21 mouse cellular contexts compared by ENCODE assay signal in the genomic region with DNA sequence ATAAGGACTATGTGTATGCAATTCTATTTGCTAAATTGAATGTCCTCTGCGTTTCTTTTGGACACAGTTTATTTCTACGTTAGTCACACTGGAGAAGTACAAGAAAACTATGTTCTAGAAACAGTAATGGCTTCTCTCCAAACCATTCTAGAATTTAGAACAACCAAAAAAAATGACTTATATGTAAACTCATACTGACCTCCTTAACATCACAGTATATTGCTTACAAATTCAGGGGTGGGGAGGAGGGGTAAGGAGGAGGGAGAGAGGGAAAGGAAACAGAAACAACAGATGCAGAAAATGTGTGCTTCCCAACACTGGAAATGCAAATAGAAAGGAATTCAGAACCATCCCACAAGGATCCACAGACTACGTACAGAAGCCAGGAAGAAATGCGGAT. TPM values are rescaled to one million over a fixed set of nuclear protein-coding genes. Genes with fewer than 3 reads are reported as not detected.
A peak's percentile ranks its signal among the peaks of the same experiment; 100 is the strongest.
DNase-seq lines count a peak whose midpoint lies in the region; ATAC-seq and TF ChIP-seq lines count a peak whose summit lies in the region.
"Had no signal": no experiment of that assay in that cellular context is flagged by ENCODE, and none has a peak within 500 bp of the region (broad histone marks: within the 10 kb centered on the region; RNA-seq: fewer than 3 reads in every experiment).

No protein-coding gene starts in this region.

- no peaks in the 10 kb centered on the region for H3K27me3 ChIP-seq in heart, postnatal 0 days (ENCODE audit: control insufficient read depth, insufficient read depth, low read length)
- no peaks in the 10 kb centered on the region for H3K27me3 ChIP-seq in heart, embryonic 10.5 days (ENCODE audit: insufficient read depth, poor library complexity, severe bottlenecking)
- H3K27me3 ChIP-seq in lung, embryonic 16.5 days (ENCODE audit: control insufficient read depth, insufficient read depth, low read depth, low read length) = no peaks in the 10 kb centered on the region
- no peaks in the 10 kb centered on the region for H3K27me3 ChIP-seq in embryonic facial prominence, embryonic 15.5 days
- H3K27me3 ChIP-seq: embryonic facial prominence, embryonic 12.5 days; forebrain, embryonic 15.5 days; hindbrain, embryonic 13.5 days; Patski had no signal

- WGBS in heart, postnatal 0 days = 68% methylated on average over 4 of the region's 4 CpGs
- 76% methylated on average over 4 of the region's 4 CpGs for WGBS in heart, embryonic 10.5 days
- WGBS in lung, embryonic 16.5 days = 48% methylated on average over 4 of the region's 4 CpGs
- 41% methylated on average over 4 of the region's 4 CpGs for WGBS in embryonic facial prominence, embryonic 15.5 days

- intact Hi-C loops in gastrocnemius, adult 2 months (cut with DNase I) = no loop called here

- ATAC-seq in heart, postnatal 0 days (ENCODE audit: insufficient read depth, low read depth) = no peak
- ATAC-seq in lung, embryonic 16.5 days (ENCODE audit: low read depth) = peak; percentile 18; the same call in 1 of the 2 replicates
- no peak for ATAC-seq in embryonic facial prominence, embryonic 15.5 days (ENCODE audit: insufficient number of reproducible peaks, low FRiP score, low TSS enrichment, low read depth)
- ATAC-seq: activated CD4-positive, CD25-positive, alpha-beta regulatory T cell, adult 4 months; forebrain, embryonic 15.5 days; hindbrain, postnatal 0 days; Patski had no signal

- TF ChIP-seq CTCF in gastrocnemius, adult 2 months (IDR thresholded peaks at IDR 0.05) = no peak
- no peak for TF ChIP-seq CTCF in heart, postnatal 0 days (IDR thresholded peaks at IDR 0.05; ENCODE audit: low read depth)

- H3K27ac ChIP-seq in gastrocnemius, adult 2 months = peak overlapping the region; percentile 21
- 0 out of 2 replicates have a peak overlapping the region, but pooled peaks have one; percentile 36 for H3K27ac ChIP-seq in heart, postnatal 0 days (ENCODE audit: low read depth)
- H3K27ac ChIP-seq in heart, embryonic 10.5 days = no peak overlapping the region
- H3K27ac ChIP-seq in lung, embryonic 16.5 days (ENCODE audit: low read length) = peak overlapping the region; percentile 9; the same call in 1 of the 2 replicates
- H3K27ac ChIP-seq in embryonic facial prominence, embryonic 15.5 days (replicated peaks) = peak overlapping the region; percentile 45; the same call in 1 of the 2 replicates
- H3K27ac ChIP-seq: embryonic facial prominence, embryonic 12.5 days; forebrain, embryonic 15.5 days; hindbrain, embryonic 13.5 days; hindbrain, postnatal 0 days had no signal

- no peaks in the 10 kb centered on the region for H3K9me3 ChIP-seq in heart, postnatal 0 days (replicated peaks; ENCODE audit: control insufficient read depth, low read length)
- no peaks in the 10 kb centered on the region for H3K9me3 ChIP-seq in heart, embryonic 10.5 days
- H3K9me3 ChIP-seq in lung, embryonic 16.5 days (ENCODE audit: control insufficient read depth, low read length) = no peaks in the 10 kb centered on the region
- H3K9me3 ChIP-seq in embryonic facial prominence, embryonic 15.5 days (replicated peaks) = no peaks in the 10 kb centered on the region
- H3K9me3 ChIP-seq: embryonic facial prominence, embryonic 12.5 days; forebrain, embryonic 15.5 days; hindbrain, embryonic 13.5 days had no signal

- H3K9ac ChIP-seq in heart, postnatal 0 days (replicated peaks; ENCODE audit: low read depth, low read length) = no peak overlapping the region
- no peak overlapping the region for H3K9ac ChIP-seq in lung, embryonic 16.5 days (ENCODE audit: low read length)
- H3K9ac ChIP-seq in embryonic facial prominence, embryonic 15.5 days = no peak overlapping the region
- H3K9ac ChIP-seq: embryonic facial prominence, embryonic 12.5 days; forebrain, embryonic 15.5 days; hindbrain, embryonic 13.5 days had no signal

- no peak overlapping the region for H3K4me2 ChIP-seq in heart, postnatal 0 days (ENCODE audit: low read depth, low read length)
- H3K4me2 ChIP-seq in lung, embryonic 16.5 days (ENCODE audit: low read depth, low read length) = no peak overlapping the region
- H3K4me2 ChIP-seq in embryonic facial prominence, embryonic 15.5 days (replicated peaks) = no peak overlapping the region
- H3K4me2 ChIP-seq: embryonic facial prominence, embryonic 12.5 days; forebrain, embryonic 15.5 days; hindbrain, embryonic 13.5 days had no signal

- peaks cover 55% of the 10 kb centered on the region for H3K4me1 ChIP-seq in heart, postnatal 0 days (ENCODE audit: control insufficient read depth, insufficient read depth)
- H3K4me1 ChIP-seq in heart, embryonic 10.5 days = peaks cover 71% of the 10 kb centered on the region
- H3K4me1 ChIP-seq in lung, embryonic 16.5 days (replicated peaks; ENCODE audit: control insufficient read depth, insufficient read depth, low read length) = peaks cover 51% of the 10 kb centered on the region
- peaks cover 44% of the 10 kb centered on the region for H3K4me1 ChIP-seq in embryonic facial prominence, embryonic 15.5 days

- H3K36me3 ChIP-seq in heart, postnatal 0 days (replicated peaks; ENCODE audit: control insufficient read depth, insufficient read depth, low read length) = no peaks in the 10 kb centered on the region
- H3K36me3 ChIP-seq in heart, embryonic 10.5 days = no peaks in the 10 kb centered on the region
- no peaks in the 10 kb centered on the region for H3K36me3 ChIP-seq in lung, embryonic 16.5 days (ENCODE audit: control insufficient read depth, insufficient read depth, low read length)
- H3K36me3 ChIP-seq in embryonic facial prominence, embryonic 15.5 days = no peaks in the 10 kb centered on the region
- H3K36me3 ChIP-seq: embryonic facial prominence, embryonic 12.5 days; forebrain, embryonic 15.5 days; hindbrain, embryonic 13.5 days had no signal

- no peak overlapping the region for H3K4me3 ChIP-seq in gastrocnemius, adult 2 months
- no peak overlapping the region for H3K4me3 ChIP-seq in heart, postnatal 0 days (ENCODE audit: low read depth, low read length)
- H3K4me3 ChIP-seq in heart, embryonic 10.5 days = no peak overlapping the region
- H3K4me3 ChIP-seq in lung, embryonic 16.5 days (ENCODE audit: low read length) = no peak overlapping the region
- H3K4me3 ChIP-seq in embryonic facial prominence, embryonic 15.5 days (replicated peaks) = no peak overlapping the region
- H3K4me3 ChIP-seq: embryonic facial prominence, embryonic 12.5 days; forebrain, embryonic 15.5 days; hindbrain, embryonic 13.5 days had no signal

- DNase-seq in gastrocnemius, adult 2 months = no peak
- no peak for DNase-seq in gastrocnemius, postnatal 10 days
- no peak for DNase-seq in heart, postnatal 0 days (ENCODE audit: low spot score)
- DNase-seq in heart, embryonic 10.5 days (ENCODE audit: low spot score) = no peak
- no peak for DNase-seq in lung, postnatal 25 days (ENCODE audit: low spot score)
- no peak for DNase-seq in cerebellum, postnatal 36 days
- DNase-seq: adrenal gland, postnatal 14 days; cerebellum, adult 18-20 months; cerebellum, adult 9-11 months; embryo, embryonic 11 days; gastrocnemius, postnatal 14 days; kidney, adult 11 months had no signal

- TF ChIP-seq EP300 in heart, postnatal 0 days (IDR thresholded peaks at IDR 0.05; ENCODE audit: low read depth) = no peak

RNA-seq across cellular contexts. Expression of a gene that starts 11.4 kb away (rescaled TPM):
- 10 to 100 TPM; 35.9 to 43.2 TPM for total RNA-seq in gastrocnemius, adult 2 months (2021)
- 10 to 100 TPM; 55.1 to 56.2 TPM for total RNA-seq in gastrocnemius, postnatal 10 days (2021)
- 31.1 and 41.0 TPM in 2 replicates for total RNA-seq in heart, postnatal 0 days (2014; rRNA removed; ENCODE audit: low replicate concordance)
- polyA plus RNA-seq in heart, postnatal 0 days (2015; fragmentation: Nextera tagmentation; extraction: Ambion mirVana) = 31.8 and 31.9 TPM in 2 replicates
- polyA plus RNA-seq in heart, embryonic 10.5 days (2016; fragmentation: Nextera tagmentation; extraction: Ambion mirVana) = 25.1 and 28.9 TPM in 2 replicates
- polyA plus RNA-seq in lung, embryonic 16.5 days (2015; fragmentation: Nextera tagmentation; extraction: Ambion mirVana) = 56.7 and 57.0 TPM in 2 replicates
- polyA plus RNA-seq in embryonic facial prominence, embryonic 15.5 days (2015; fragmentation: Nextera tagmentation; extraction: Ambion mirVana) = 43.6 and 54.7 TPM in 2 replicates
- total RNA-seq: MEL had no signal
